Mouse (Mus musculus): ENCODE data around the gene Nek2. TPM values are rescaled to one million over a fixed set of nuclear protein-coding genes. Genes with fewer than 3 reads are reported as not detected.

Gene Nek2
- polyA plus RNA-seq, 1 experiment from 2014 or later, result 22.7 TPM

- WGBS, result 23% methylated on average over 4 of the region's 4 CpGs
- peak; percentile 49 for DNase-seq (ENCODE audit: low spot score)
Measured at GRCm38 (mm10) chr1:191878518-191878921, 57.3 kb downstream of the Nek2 start.

DNA sequence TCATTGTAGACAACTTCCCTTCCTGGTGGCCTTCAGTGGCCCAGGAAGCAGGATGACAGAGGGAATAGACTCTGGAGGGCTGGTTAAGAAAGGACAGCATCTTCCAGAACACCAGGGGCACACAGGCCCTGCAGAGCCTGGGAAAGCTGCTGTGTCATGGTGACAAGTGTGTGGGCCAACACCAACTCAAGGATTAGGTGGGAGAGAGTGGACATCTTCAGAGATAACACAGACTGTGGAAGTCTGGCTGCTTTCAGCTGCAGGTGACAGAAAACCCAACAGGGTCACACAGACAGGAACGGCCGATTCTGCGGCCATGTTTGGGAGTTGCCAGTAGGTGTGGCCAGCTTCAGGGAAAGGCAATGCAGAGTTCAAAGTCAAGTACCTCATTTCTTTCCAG, 59.0 kb downstream of the Nek2 start:
- H3K9ac ChIP-seq (ENCODE audit: low read length), result no peak overlapping the region
- no peaks in the 10 kb centered on the region for H3K27me3 ChIP-seq (replicated peaks; ENCODE audit: control insufficient read depth, insufficient read depth, low read length)
- no peak for DNase-seq (ENCODE audit: low spot score)
- H3K4me2 ChIP-seq (ENCODE audit: low read length), result no peak overlapping the region
- ATAC-seq, result no peak
- WGBS, result 90% methylated on average over 3 of the region's 3 CpGs
- no peaks in the 10 kb centered on the region for H3K36me3 ChIP-seq (ENCODE audit: control insufficient read depth, insufficient read depth, low read length)
- no peaks in the 10 kb centered on the region for H3K9me3 ChIP-seq (replicated peaks; ENCODE audit: control insufficient read depth, low read length)
- no peak overlapping the region for H3K27ac ChIP-seq (ENCODE audit: low read depth, low read length)
- H3K4me1 ChIP-seq (ENCODE audit: control insufficient read depth, insufficient read depth, low read length), result 0 out of 2 replicates have a peak, but pooled peaks cover 3% of the 10 kb centered on the region
- H3K4me3 ChIP-seq (ENCODE audit: low read depth, low read length), result no peak overlapping the region

More at GRCm38 (mm10) chr1:191878518-191878921, 57.3 kb downstream of the Nek2 start:
- H3K4me2 ChIP-seq (ENCODE audit: low read length), result no peak overlapping the region
- H3K27me3 ChIP-seq (replicated peaks; ENCODE audit: control insufficient read depth, insufficient read depth, low read length), result no peaks in the 10 kb centered on the region
- H3K4me3 ChIP-seq (ENCODE audit: low read depth, low read length), result no peak overlapping the region
- no peaks in the 10 kb centered on the region for H3K9me3 ChIP-seq (replicated peaks; ENCODE audit: control insufficient read depth, low read length)
- no peak overlapping the region for H3K9ac ChIP-seq (ENCODE audit: low read length)
- no peaks in the 10 kb centered on the region for H3K36me3 ChIP-seq (ENCODE audit: control insufficient read depth, insufficient read depth, low read length)
- ATAC-seq, result no peak
- no peak overlapping the region for H3K27ac ChIP-seq (ENCODE audit: low read depth, low read length)
- 0 out of 2 replicates have a peak, but pooled peaks cover 3% of the 10 kb centered on the region for H3K4me1 ChIP-seq (ENCODE audit: control insufficient read depth, insufficient read depth, low read length)

DNA sequence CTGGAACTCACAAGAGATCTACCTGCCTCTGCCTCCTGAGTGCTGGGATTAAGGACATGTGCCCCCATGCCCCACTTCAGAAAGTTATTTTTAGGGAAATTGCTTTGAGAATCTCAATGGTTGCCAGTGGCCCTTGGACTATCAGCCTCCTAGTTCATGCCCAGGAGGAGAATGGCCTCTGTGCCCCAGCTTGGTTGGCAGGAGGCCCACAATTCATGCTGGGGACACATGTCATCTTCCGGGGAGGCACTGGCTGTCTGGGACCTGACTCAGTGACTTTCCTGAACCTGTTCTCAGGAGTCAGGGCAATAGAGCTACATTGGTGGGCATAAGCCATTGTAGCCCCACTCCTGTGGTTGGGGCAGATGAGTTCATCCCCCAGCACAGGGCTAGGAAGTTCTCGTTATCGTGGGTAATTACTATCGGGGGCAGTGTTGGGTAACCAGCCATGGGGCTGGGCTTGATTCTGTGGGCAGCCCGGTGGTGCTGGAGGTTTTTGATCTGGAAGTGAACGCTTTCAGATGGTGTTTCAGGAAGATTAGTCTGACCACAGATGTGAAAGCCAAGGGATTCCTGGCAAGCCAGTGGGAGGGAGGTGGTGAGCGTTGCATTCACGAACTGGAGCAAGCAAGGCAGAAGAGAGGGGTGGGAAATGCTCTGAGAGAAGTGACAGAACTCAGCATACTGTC, 59.8 kb downstream of the Nek2 start:
- H3K27me3 ChIP-seq (replicated peaks; ENCODE audit: control insufficient read depth, insufficient read depth, low read length), result no peaks in the 10 kb centered on the region
- DNase-seq (ENCODE audit: low spot score) (no peak), ATAC-seq (no peak)
- no peaks in the 10 kb centered on the region for H3K9me3 ChIP-seq (replicated peaks; ENCODE audit: control insufficient read depth, low read length)
- WGBS, result 63% methylated on average over 8 of the region's 8 CpGs
- no peak overlapping the region for H3K27ac ChIP-seq (ENCODE audit: low read depth, low read length)
- no peak overlapping the region for H3K4me3 ChIP-seq (ENCODE audit: low read depth, low read length)
- H3K36me3 ChIP-seq (ENCODE audit: control insufficient read depth, insufficient read depth, low read length), result no peaks in the 10 kb centered on the region
- H3K4me2 ChIP-seq (ENCODE audit: low read length), result no peak overlapping the region
- 0 out of 2 replicates have a peak, but pooled peaks cover 3% of the 10 kb centered on the region for H3K4me1 ChIP-seq (ENCODE audit: control insufficient read depth, insufficient read depth, low read length)
- no peak overlapping the region for H3K9ac ChIP-seq (ENCODE audit: low read length)

DNA sequence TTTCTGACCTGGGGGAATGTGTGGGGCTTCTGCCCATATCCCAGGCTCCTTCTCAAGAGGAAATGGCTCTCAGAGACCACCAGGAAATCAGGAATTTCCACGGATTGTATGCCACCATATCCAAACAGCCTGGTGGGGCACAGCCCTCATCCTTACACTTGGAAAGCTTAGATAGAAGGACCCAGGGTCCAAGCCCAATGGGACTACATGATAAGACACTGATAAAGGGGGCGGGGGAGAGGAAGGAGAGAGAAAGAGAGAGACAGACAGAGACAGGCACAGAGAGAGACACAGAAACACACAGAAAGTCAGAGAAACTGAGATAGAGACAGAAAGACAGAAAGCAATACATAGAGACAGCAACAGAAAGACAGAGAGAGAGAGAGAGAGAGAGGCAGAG, 60.4 kb downstream of the Nek2 start:
- Histone ChIP-seq H3K4me3 (ENCODE audit: low read depth, low read length) (no peak overlapping the region), H3K9me3 (replicated peaks; ENCODE audit: control insufficient read depth, low read length) (no peaks in the 10 kb centered on the region), H3K36me3 (ENCODE audit: control insufficient read depth, insufficient read depth, low read length) (no peaks in the 10 kb centered on the region), H3K27me3 (replicated peaks; ENCODE audit: control insufficient read depth, insufficient read depth, low read length) (no peaks in the 10 kb centered on the region), H3K4me1 (ENCODE audit: control insufficient read depth, insufficient read depth, low read length) (0 out of 2 replicates have a peak, but pooled peaks cover 3% of the 10 kb centered on the region), H3K4me2 (ENCODE audit: low read length) (no peak overlapping the region), H3K27ac (ENCODE audit: low read depth, low read length) (no peak overlapping the region), H3K9ac (ENCODE audit: low read length) (no peak overlapping the region)
- WGBS, result 64% methylated on average over 2 of the region's 2 CpGs
- no peak for ATAC-seq
- no peak for DNase-seq (ENCODE audit: low spot score)

Other genes starting within 250 kb of the Nek2 start
- 17.9 and 19.2 TPM in 2 replicates for gene Dtl, start 245.9 kb upstream of the Nek2 start, polyA plus RNA-seq (2014; fragmentation: Nextera tagmentation; extraction: Ambion mirVana)
- 31.1 and 38.0 TPM in 2 replicates for gene Ints7, start 245.8 kb upstream of the Nek2 start, polyA plus RNA-seq (2014; fragmentation: Nextera tagmentation; extraction: Ambion mirVana)
- 24.6 and 34.3 TPM in 2 replicates for gene Lpgat1, start 103.6 kb upstream of the Nek2 start, polyA plus RNA-seq (2014; fragmentation: Nextera tagmentation; extraction: Ambion mirVana)
- gene Slc30a1, start 85.3 kb downstream of the Nek2 start, polyA plus RNA-seq (2014; fragmentation: Nextera tagmentation; extraction: Ambion mirVana), result 1.3 and 2.0 TPM in 2 replicates
- gene Rd3, start 155.9 kb downstream of the Nek2 start, polyA plus RNA-seq (2014; fragmentation: Nextera tagmentation; extraction: Ambion mirVana), result 2.4 and 2.7 TPM in 2 replicates